Mouse (Mus musculus): ENCODE results near the gene Kpna1. TPM values are rescaled to one million over a fixed set of nuclear protein-coding genes. Genes with fewer than 3 reads are reported as not detected.

Kpna1 gene
- total and polyA plus RNA-seq, 3 experiments, result 24.5 to 34.9 TPM; not detected in 1

DNA sequence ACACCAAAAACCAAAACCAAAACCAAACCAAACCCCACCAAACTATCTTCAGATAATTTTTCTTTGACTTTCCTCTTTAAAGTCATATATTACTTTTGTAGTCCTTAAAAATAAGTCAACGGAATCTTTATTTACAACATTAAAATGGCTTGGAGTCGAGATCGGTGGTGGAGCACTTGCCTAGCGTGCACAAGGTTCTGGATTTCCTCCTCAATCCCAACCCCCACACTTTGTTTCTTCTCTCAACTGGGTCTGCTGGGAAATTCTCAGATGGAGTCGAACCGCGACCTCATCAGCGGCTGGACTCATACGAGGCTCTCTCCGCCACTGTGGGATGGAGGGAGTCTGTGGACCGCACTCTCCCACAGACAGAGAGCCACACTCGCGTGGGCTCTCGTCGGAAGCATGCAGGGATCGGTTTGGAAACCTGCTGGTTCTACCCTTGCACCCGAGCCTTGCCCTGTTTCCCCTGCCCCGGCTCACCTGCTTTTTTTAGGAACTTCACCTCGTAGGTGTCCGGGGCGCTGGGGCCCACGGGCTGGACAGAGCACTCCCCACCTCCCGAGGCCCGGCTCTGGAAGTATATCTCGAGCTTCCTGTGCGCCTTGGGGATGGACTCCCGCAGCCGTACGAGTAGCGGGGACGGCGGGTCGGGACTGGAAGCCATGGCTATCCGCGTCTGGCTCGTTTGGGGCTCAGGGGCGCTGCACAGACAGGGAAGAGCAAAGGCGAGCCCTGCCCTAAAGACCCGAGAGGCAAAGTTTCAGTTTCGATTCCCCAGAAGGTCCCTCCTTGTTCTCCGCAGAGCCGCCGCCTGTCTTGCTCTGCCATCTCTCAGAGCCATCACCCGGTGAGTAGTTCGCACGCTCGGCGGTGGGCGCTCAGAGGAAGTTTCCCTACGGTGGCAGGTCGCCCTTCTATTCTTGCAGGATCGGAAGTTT lies 40.1 kb upstream of the Kpna1 start, which contains the start of the genes Parp9 and Dtx3l:
TSS of gene Parp9 (plus strand) at position 260 of the 941 bp plus-strand sequence.
TSS of gene Dtx3l (minus strand) at position 941 of the 941 bp plus-strand sequence.
- peak within 1 kb of the TSS; percentile 53 for H3K27ac ChIP-seq (ENCODE audit: control insufficient read depth, low read depth, low read length)
- peak within 1 kb of the TSS; percentile 92 for H3K9ac ChIP-seq (ENCODE audit: control insufficient read depth, low read depth, low read length, poor library complexity, severe bottlenecking)
- H3K79me2 ChIP-seq (ENCODE audit: control insufficient read depth, insufficient read depth, low read length, poor library complexity), result peaks cover 7% of the 10 kb centered on the region; the same call in 1 of the 2 replicates
- no peaks in the 10 kb centered on the region for H3K27me3 ChIP-seq (ENCODE audit: control insufficient read depth in 1 of 2, insufficient read depth in 2 of 2, low read length in 2 of 2)
- H3K9me3 ChIP-seq (replicated peaks; ENCODE audit: insufficient read depth, low read length), result no peaks in the 10 kb centered on the region
- TF ChIP-seq TCF12 (IDR thresholded peaks at IDR 0.05; ENCODE audit: low read depth, low read length) (peak; percentile 30; the same call in 1 of the 2 replicates), CHD1 (IDR thresholded peaks at IDR 0.05; ENCODE audit: low read depth, low read length) (peak; percentile 35; the same call in 1 of the 2 replicates), EP300 (IDR thresholded peaks at IDR 0.05; ENCODE audit: low read depth in 1 of 2, low read length in 2 of 2) (no peak), TAL1 (IDR thresholded peaks at IDR 0.05; ENCODE audit: low read length) (no peak), ETS1 (IDR thresholded peaks at IDR 0.05; ENCODE audit: low read depth, low read length) (peak; percentile 25; the same call in 1 of the 2 replicates), E2F4 (IDR thresholded peaks at IDR 0.05; ENCODE audit: borderline replicate concordance, low read depth, low read length) (no peak), NELFE (IDR thresholded peaks at IDR 0.05; ENCODE audit: low read depth, low read length) (no peak), MYB (IDR thresholded peaks at IDR 0.05; ENCODE audit: low read depth, low read length) (no peak), MYC (IDR thresholded peaks at IDR 0.05; ENCODE audit: low read depth, low read length) (peak; percentile 44; the same call in 1 of the 2 replicates), SIN3A (IDR thresholded peaks at IDR 0.05; ENCODE audit: low read length) (0 out of 2 replicates have a peak, but pooled peaks have one; percentile 15), JUND (IDR thresholded peaks at IDR 0.05; ENCODE audit: low read depth, low read length) (no peak), TBP (IDR thresholded peaks at IDR 0.05; ENCODE audit: low read depth, low read length) (peak; percentile 50), KAT2A (conservative IDR thresholded peaks at IDR 0.05; ENCODE audit: low read depth, low read length) (no peak), USF2 (IDR thresholded peaks at IDR 0.05; ENCODE audit: borderline replicate concordance in 1 of 2, insufficient read depth in 1 of 2, low read depth in 1 of 2, low read length in 2 of 2) (no peak), NRF1 (IDR thresholded peaks at IDR 0.05; ENCODE audit: insufficient read depth, low read depth, low read length, poor library complexity, severe bottlenecking) (no peak), UBTF (IDR thresholded peaks at IDR 0.05; ENCODE audit: borderline replicate concordance, insufficient read depth, low read depth, low read length) (0 out of 2 replicates have a peak, but pooled peaks have one; percentile 51), MAZ (IDR thresholded peaks at IDR 0.05; ENCODE audit: low read depth, low read length) (no peak), ZMIZ1 (IDR thresholded peaks at IDR 0.05; ENCODE audit: low read depth, low read length) (0 out of 2 replicates have a peak, but pooled peaks have one; percentile 39), ELF1 (IDR thresholded peaks at IDR 0.05; ENCODE audit: low read depth, low read length) (no peak), POLR2A (IDR thresholded peaks at IDR 0.05; ENCODE audit: control insufficient read depth in 1 of 2, insufficient read depth in 1 of 2, low read depth in 1 of 2, low read length in 2 of 2, poor library complexity in 1 of 2) (peak in 1 of 2 experiments; percentile 60; a peak in 3 of 4 replicates), MAX (IDR thresholded peaks at IDR 0.05; ENCODE audit: low read length) (no peak), ZC3H11A (IDR thresholded peaks at IDR 0.05; ENCODE audit: low read depth, low read length) (no peak), BHLHE40 (IDR thresholded peaks at IDR 0.05; ENCODE audit: borderline replicate concordance, low read depth, low read length) (no peak), MEF2A (IDR thresholded peaks at IDR 0.05; ENCODE audit: extremely low read depth, insufficient replicate concordance, low read depth, low read length, poor library complexity, severe bottlenecking) (no peak), GABPA (IDR thresholded peaks at IDR 0.05; ENCODE audit: low read depth, low read length) (no peak), CTCF (IDR thresholded peaks at IDR 0.05 in 2 of 3, conservative IDR thresholded peaks at IDR 0.05 in 1 of 3; ENCODE audit: control insufficient read depth in 1 of 3, insufficient read depth in 1 of 3, low read depth in 2 of 3, low read length in 3 of 3, poor library complexity in 1 of 3, severe bottlenecking in 1 of 3) (no peak), HCFC1 (IDR thresholded peaks at IDR 0.05; ENCODE audit: low read depth, low read length) (peak; percentile 31; the same call in 1 of the 2 replicates)
- peak; percentile 78 for DNase-seq (ENCODE audit: low read depth, low spot score)
- H3K36me3 ChIP-seq (ENCODE audit: control insufficient read depth in 1 of 2, insufficient read depth in 2 of 2, low read length in 2 of 2), result peaks cover 0 to 4% of the 10 kb centered on the region in 2 experiments; a peak in 1 of 4 replicates
- peaks cover 0 to 8% of the 10 kb centered on the region in 2 experiments; a peak in 2 of 4 replicates for H3K4me1 ChIP-seq (ENCODE audit: control insufficient read depth in 1 of 2, insufficient read depth in 2 of 2, low read length in 2 of 2)
- peak within 1 kb of the TSS; percentile 97 to 99 for H3K4me3 ChIP-seq (ENCODE audit: control insufficient read depth in 1 of 2, insufficient read depth in 1 of 2, low read depth in 2 of 2, low read length in 2 of 2)
